Mouse (Mus musculus): ENCODE measurements around the gene Slc35e2. TPM values are rescaled to one million over a fixed set of nuclear protein-coding genes. Genes with fewer than 3 reads are reported as not detected.
"Not testable (repeated sequence)": the region's sequence is repeated elsewhere in the genome, so short reads cannot be mapped to it uniquely, and the experiment has no call there.

Slc35e2 gene
- total and polyA plus RNA-seq, 2 experiments from 2014 or later, result 14.7 to 74.9 TPM

- H3K4me2 ChIP-seq (ENCODE audit: low read depth, low read length, poor library complexity, severe bottlenecking), result no peak overlapping the region
- ATAC-seq (ENCODE audit: low FRiP score) (no peak), DNase-seq (ENCODE audit: low spot score) (peak; percentile 36)
- no peak overlapping the region for H3K27ac ChIP-seq (ENCODE audit: low read depth, low read length)
- WGBS, result 46% methylated on average over 2 of the region's 2 CpGs
- no peak overlapping the region for H3K9ac ChIP-seq (replicated peaks; ENCODE audit: low read length, poor library complexity, severe bottlenecking)
- TF ChIP-seq CTCF (IDR thresholded peaks at IDR 0.05), result peak; percentile 84
- no peaks in the 10 kb centered on the region for H3K27me3 ChIP-seq (ENCODE audit: insufficient read depth, low read length)
- no peak overlapping the region for H3K4me3 ChIP-seq (ENCODE audit: low read depth, low read length)
- H3K4me1 ChIP-seq (ENCODE audit: insufficient read depth, low read length), result peaks cover 11% of the 10 kb centered on the region; the same call in 1 of the 2 replicates
- H3K36me3 ChIP-seq (ENCODE audit: insufficient read depth, low read length), result 0 out of 2 replicates have a peak, but pooled peaks cover 2% of the 10 kb centered on the region
- H3K9me3 ChIP-seq (ENCODE audit: low read length), result no peaks in the 10 kb centered on the region
Observed at GRCm38 (mm10) chr4:155568170-155568569, 33.0 kb upstream of the Slc35e2 start.

- Histone ChIP-seq H3K27ac (ENCODE audit: low read depth, low read length) (no peak overlapping the region), H3K4me3 (ENCODE audit: low read depth, low read length) (no peak overlapping the region), H3K36me3 (ENCODE audit: insufficient read depth, low read length) (0 out of 2 replicates have a peak, but pooled peaks cover 2% of the 10 kb centered on the region), H3K9ac (replicated peaks; ENCODE audit: low read length, poor library complexity, severe bottlenecking) (no peak overlapping the region), H3K4me1 (ENCODE audit: insufficient read depth, low read length) (peaks cover 11% of the 10 kb centered on the region; the same call in 1 of the 2 replicates), H3K4me2 (ENCODE audit: low read depth, low read length, poor library complexity, severe bottlenecking) (no peak overlapping the region), H3K27me3 (ENCODE audit: insufficient read depth, low read length) (no peaks in the 10 kb centered on the region), H3K9me3 (ENCODE audit: low read length) (no peaks in the 10 kb centered on the region)
- 93% methylated on average over 7 of the region's 7 CpGs for WGBS
- DNase-seq (ENCODE audit: low spot score) (no peak), ATAC-seq (ENCODE audit: low FRiP score) (no peak)
- TF ChIP-seq CTCF (IDR thresholded peaks at IDR 0.05), result no peak
Observed at GRCm38 (mm10) chr4:155568632-155569370, 32.4 kb upstream of the Slc35e2 start.

DNA sequence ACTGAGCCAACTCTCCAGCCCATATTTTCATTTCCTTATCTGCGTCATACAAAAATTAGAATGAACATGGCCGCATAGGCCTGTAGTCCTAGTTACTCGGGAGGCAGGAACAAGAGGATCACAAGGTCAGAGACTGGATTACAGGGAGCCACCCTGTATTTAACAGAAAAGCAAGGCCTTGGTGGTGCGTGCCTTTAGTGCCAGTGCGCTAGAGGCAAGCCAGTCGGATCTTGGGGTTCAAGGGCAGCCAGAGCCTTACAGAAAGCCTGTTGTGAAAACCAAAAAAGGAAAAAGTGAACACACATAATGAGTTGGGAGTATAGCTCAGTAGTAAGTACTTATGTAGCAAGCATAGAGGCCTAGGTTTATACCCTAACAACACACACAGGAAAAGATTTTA, 31.4 kb upstream of the Slc35e2 start:
- no peak overlapping the region for H3K4me2 ChIP-seq (ENCODE audit: low read depth, low read length, poor library complexity, severe bottlenecking)
- TF ChIP-seq CTCF (IDR thresholded peaks at IDR 0.05), result no peak
- ATAC-seq (ENCODE audit: low FRiP score), result no peak

DNA sequence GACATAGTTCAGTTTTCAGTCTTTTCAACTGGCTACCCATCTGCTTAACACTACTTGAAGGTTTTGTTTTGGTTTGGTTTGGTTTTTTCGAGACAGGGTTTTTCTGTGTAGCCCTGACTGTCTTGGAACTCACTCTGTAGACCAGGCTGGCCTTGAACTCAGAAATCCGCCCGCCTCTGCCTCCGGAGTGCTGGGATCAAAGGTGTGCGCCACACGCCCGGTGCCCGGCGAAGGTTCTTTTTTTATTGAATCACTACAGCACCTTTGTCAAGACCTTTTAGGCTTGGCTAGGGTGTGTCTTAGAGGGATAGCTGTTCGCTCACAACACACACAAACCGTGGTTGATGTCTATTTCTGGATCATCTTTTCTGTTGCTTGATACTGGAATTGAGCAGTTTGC, 30.9 kb upstream of the Slc35e2 start:
- not testable (repeated sequence) for ATAC-seq (ENCODE audit: low FRiP score); H3K4me1 ChIP-seq (ENCODE audit: insufficient read depth, low read length); H3K36me3 ChIP-seq (ENCODE audit: insufficient read depth, low read length); H3K27ac ChIP-seq (ENCODE audit: low read depth, low read length); H3K4me3 ChIP-seq (ENCODE audit: low read depth, low read length); H3K4me2 ChIP-seq (ENCODE audit: low read depth, low read length, poor library complexity, severe bottlenecking); H3K27me3 ChIP-seq (ENCODE audit: insufficient read depth, low read length); DNase-seq (ENCODE audit: low spot score); H3K9me3 ChIP-seq (ENCODE audit: low read length); H3K9ac ChIP-seq (replicated peaks; ENCODE audit: low read length, poor library complexity, severe bottlenecking)
- WGBS, result 98% methylated on average over 11 of the region's 11 CpGs

More for the DNA sequence above, 31.4 kb upstream of the Slc35e2 start:
- no peak overlapping the region for H3K27ac ChIP-seq (ENCODE audit: low read depth, low read length)
- no peak overlapping the region for H3K9ac ChIP-seq (replicated peaks; ENCODE audit: low read length, poor library complexity, severe bottlenecking)
- H3K9me3 ChIP-seq (ENCODE audit: low read length), result no peaks in the 10 kb centered on the region
- 89% methylated on average over 6 of the region's 6 CpGs for WGBS
- DNase-seq (ENCODE audit: low spot score), result no peak
- no peak overlapping the region for H3K4me3 ChIP-seq (ENCODE audit: low read depth, low read length)
- H3K27me3 ChIP-seq (ENCODE audit: insufficient read depth, low read length), result no peaks in the 10 kb centered on the region
- 0 out of 2 replicates have a peak, but pooled peaks cover 2% of the 10 kb centered on the region for H3K36me3 ChIP-seq (ENCODE audit: insufficient read depth, low read length)
- H3K4me1 ChIP-seq (ENCODE audit: insufficient read depth, low read length), result peaks cover 6% of the 10 kb centered on the region; the same call in 1 of the 2 replicates

DNA sequence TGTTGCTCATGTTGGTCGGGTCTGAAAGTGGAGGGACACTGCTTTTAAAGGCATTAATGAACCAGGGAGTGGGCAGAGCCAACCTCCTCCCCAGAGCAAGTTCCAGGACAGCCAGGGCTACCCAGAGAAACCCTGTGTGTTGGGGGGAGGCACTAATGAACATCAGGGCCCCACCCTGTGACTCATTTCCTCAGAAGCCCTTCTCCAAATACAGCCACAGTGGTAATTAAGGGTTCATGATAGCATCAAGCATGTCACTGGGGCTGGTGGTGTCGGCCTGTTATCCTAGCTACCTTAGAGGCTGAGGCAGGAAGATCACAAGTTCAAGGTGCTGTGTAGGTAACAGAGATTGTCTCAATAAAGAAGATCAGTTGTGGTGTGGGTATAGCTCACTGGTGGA, 29.8 kb upstream of the Slc35e2 start:
- no peak overlapping the region for H3K4me3 ChIP-seq (ENCODE audit: low read depth, low read length)
- H3K9ac ChIP-seq (replicated peaks; ENCODE audit: low read length, poor library complexity, severe bottlenecking), result no peak overlapping the region
- H3K9me3 ChIP-seq (ENCODE audit: low read length), result no peaks in the 10 kb centered on the region
- H3K36me3 ChIP-seq (ENCODE audit: insufficient read depth, low read length), result 0 out of 2 replicates have a peak, but pooled peaks cover 2% of the 10 kb centered on the region
- H3K27me3 ChIP-seq (ENCODE audit: insufficient read depth, low read length), result no peaks in the 10 kb centered on the region
- H3K4me2 ChIP-seq (ENCODE audit: low read depth, low read length, poor library complexity, severe bottlenecking), result no peak overlapping the region
- H3K4me1 ChIP-seq (ENCODE audit: insufficient read depth, low read length), result no peaks in the 10 kb centered on the region
- DNase-seq (ENCODE audit: low spot score) (no peak), ATAC-seq (ENCODE audit: low FRiP score) (no peak)
- no peak overlapping the region for H3K27ac ChIP-seq (ENCODE audit: low read depth, low read length)
- TF ChIP-seq CTCF (IDR thresholded peaks at IDR 0.05), result no peak
- 76% methylated on average over 2 of the region's 2 CpGs for WGBS

DNA sequence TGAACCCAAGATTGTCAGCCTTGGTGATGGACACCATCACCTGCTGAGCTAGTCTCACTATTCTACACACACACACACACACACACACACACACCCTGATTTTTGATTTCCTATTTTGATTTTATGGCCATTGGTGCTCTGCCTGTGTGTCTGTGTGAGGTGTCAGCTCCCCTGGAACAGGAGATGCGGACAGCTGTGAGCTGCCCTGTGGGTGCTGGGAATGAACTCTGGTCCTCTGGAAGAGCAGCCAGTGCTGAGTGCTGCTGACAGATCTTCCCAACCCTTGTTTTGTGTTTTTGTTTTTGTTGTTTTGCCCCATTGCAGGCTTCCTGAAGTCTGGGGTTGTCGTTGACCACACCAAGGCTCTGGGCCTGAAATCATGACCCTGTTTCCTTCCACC, 28.1 kb upstream of the Slc35e2 start:
- Histone ChIP-seq H3K4me2 (ENCODE audit: low read depth, low read length, poor library complexity, severe bottlenecking) (no peak overlapping the region), H3K4me1 (ENCODE audit: insufficient read depth, low read length) (no peaks in the 10 kb centered on the region), H3K27me3 (ENCODE audit: insufficient read depth, low read length) (no peaks in the 10 kb centered on the region), H3K9ac (replicated peaks; ENCODE audit: low read length, poor library complexity, severe bottlenecking) (no peak overlapping the region), H3K4me3 (ENCODE audit: low read depth, low read length) (no peak overlapping the region), H3K27ac (ENCODE audit: low read depth, low read length) (no peak overlapping the region), H3K9me3 (ENCODE audit: low read length) (no peaks in the 10 kb centered on the region), H3K36me3 (ENCODE audit: insufficient read depth, low read length) (peaks cover 14% of the 10 kb centered on the region)
- DNase-seq (ENCODE audit: low spot score) (no peak), ATAC-seq (ENCODE audit: low FRiP score) (no peak)
- WGBS, result 91% methylated on average over 2 of the region's 2 CpGs
- no peak for TF ChIP-seq CTCF (IDR thresholded peaks at IDR 0.05)

Measured in midbrain, postnatal 0 days (tissue).